Mouse (Mus musculus) gastrocnemius, postnatal 25 days (tissue): ENCODE results near the gene Lamc1. TPM values are rescaled to one million over a fixed set of nuclear protein-coding genes. Genes with fewer than 3 reads are reported as not detected.
"Not testable (repeated sequence)": the region's sequence is repeated elsewhere in the genome, so short reads cannot be mapped to it uniquely, and the experiment has no call there.

ENCODE experiments used
- DNase-seq: peaks from one replicate; pipeline ENCODE4 v3.0.0; 2022
- total RNA-seq, 2 experiments: library from RNA; stranded (reverse); gene quantifications; 1 replicate in 1 of 2; 2 replicates in 1 of 2; pipeline ENCODE4 v1.2.3; 2021

Gene Lamc1
- total RNA-seq, 2 experiments from 2014 or later: 102 to 113 TPM

GRCm38 (mm10) chr1:153331796-153332443 lies 666 bp downstream of the Lamc1 start:
- no peak for DNase-seq

- DNase-seq: no peak
Measured at GRCm38 (mm10) chr1:153331206-153331605, 1.4 kb downstream of the Lamc1 start.

GRCm38 (mm10) chr1:153329306-153329705 lies 3.3 kb downstream of the Lamc1 start:
- DNase-seq: no peak

- no peak for DNase-seq
Measured at GRCm38 (mm10) chr1:153327063-153327462, 5.5 kb downstream of the Lamc1 start.

GRCm38 (mm10) chr1:153326226-153326625 lies 6.4 kb downstream of the Lamc1 start:
- no peak for DNase-seq

- no peak for DNase-seq
Measured at GRCm38 (mm10) chr1:153321404-153321803, 11.2 kb downstream of the Lamc1 start.

GRCm38 (mm10) chr1:153320554-153321147 lies 11.9 kb downstream of the Lamc1 start:
- DNase-seq: no peak

- no peak for DNase-seq
Measured at GRCm38 (mm10) chr1:153320121-153320520, 12.5 kb downstream of the Lamc1 start.

- no peak for DNase-seq
Measured at GRCm38 (mm10) chr1:153318741-153319140, 13.8 kb downstream of the Lamc1 start.

- no peak for DNase-seq
Measured at GRCm38 (mm10) chr1:153318287-153318686, 14.3 kb downstream of the Lamc1 start.

- DNase-seq: peak; percentile 50
Measured at GRCm38 (mm10) chr1:153317486-153318260, 14.9 kb downstream of the Lamc1 start.

- DNase-seq: no peak
Measured at GRCm38 (mm10) chr1:153316956-153317355, 15.6 kb downstream of the Lamc1 start.

GRCm38 (mm10) chr1:153316286-153316685 lies 16.3 kb downstream of the Lamc1 start:
- DNase-seq: no peak

GRCm38 (mm10) chr1:153315121-153315520 lies 17.5 kb downstream of the Lamc1 start:
- DNase-seq: no peak

GRCm38 (mm10) chr1:153312992-153313391 lies 19.6 kb downstream of the Lamc1 start:
- no peak for DNase-seq

GRCm38 (mm10) chr1:153310190-153310589 lies 22.4 kb downstream of the Lamc1 start:
- no peak for DNase-seq

- DNase-seq: no peak
Measured at GRCm38 (mm10) chr1:153309310-153309709, 23.3 kb downstream of the Lamc1 start.

GRCm38 (mm10) chr1:153308915-153309296 lies 23.7 kb downstream of the Lamc1 start:
- DNase-seq: peak; percentile 45

- peak; percentile 64 for DNase-seq
Measured at GRCm38 (mm10) chr1:153308179-153308914, 24.2 kb downstream of the Lamc1 start.

GRCm38 (mm10) chr1:153307509-153308178 lies 24.9 kb downstream of the Lamc1 start:
- DNase-seq: no peak

GRCm38 (mm10) chr1:153305728-153306127 lies 26.9 kb downstream of the Lamc1 start:
- not testable (repeated sequence) for DNase-seq

GRCm38 (mm10) chr1:153305249-153305648 lies 27.3 kb downstream of the Lamc1 start:
- DNase-seq: not testable (repeated sequence)
